Mouse (Mus musculus): ENCODE measurements around the gene Ngp. TPM values are rescaled to one million over a fixed set of nuclear protein-coding genes. Genes with fewer than 3 reads are reported as not detected.
"Not testable (repeated sequence)": the region's sequence is repeated elsewhere in the genome, so short reads cannot be mapped to it uniquely, and the experiment has no call there.

Gene Ngp
- polyA plus RNA-seq, 1 experiment from 2014 or later = 1.4 TPM

DNA sequence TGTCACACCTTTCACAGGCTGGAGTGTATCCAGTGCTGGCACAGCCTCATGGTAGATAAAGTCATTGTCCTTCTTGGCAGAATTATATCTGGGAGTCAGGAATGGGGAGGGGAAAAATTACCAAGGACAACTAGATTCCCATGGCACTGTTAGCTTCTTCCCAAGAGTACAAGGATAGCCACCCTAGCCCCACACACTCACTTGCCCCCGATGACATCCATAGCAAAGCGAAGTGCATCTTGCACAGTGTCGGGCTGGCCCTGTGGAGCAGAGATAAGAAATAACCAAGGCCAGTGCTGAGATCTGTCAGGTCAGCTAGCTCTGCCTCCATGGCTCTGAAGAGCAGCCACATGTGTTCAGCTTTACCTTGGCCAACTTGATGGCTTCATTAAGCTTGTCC, 28.7 kb upstream of the Ngp start:
- Histone ChIP-seq H3K36me3 (replicated peaks; ENCODE audit: control insufficient read depth, insufficient read depth) (peaks cover 99% of the 10 kb centered on the region), H3K9ac (no peak overlapping the region), H3K9me3 (ENCODE audit: control insufficient read depth, low read length) (no peaks in the 10 kb centered on the region), H3K27me3 (ENCODE audit: control insufficient read depth, insufficient read depth, low read length) (no peaks in the 10 kb centered on the region), H3K27ac (no peak overlapping the region), H3K4me2 (replicated peaks) (no peak overlapping the region), H3K4me3 (replicated peaks; ENCODE audit: low read length) (no peak overlapping the region), H3K4me1 (replicated peaks; ENCODE audit: control insufficient read depth, insufficient read depth, low read length) (no peaks in the 10 kb centered on the region)
- ATAC-seq (ENCODE audit: low FRiP score) (no peak), DNase-seq (ENCODE audit: low spot score) (no peak)
- WGBS = 93% methylated on average over 3 of the region's 3 CpGs

DNA sequence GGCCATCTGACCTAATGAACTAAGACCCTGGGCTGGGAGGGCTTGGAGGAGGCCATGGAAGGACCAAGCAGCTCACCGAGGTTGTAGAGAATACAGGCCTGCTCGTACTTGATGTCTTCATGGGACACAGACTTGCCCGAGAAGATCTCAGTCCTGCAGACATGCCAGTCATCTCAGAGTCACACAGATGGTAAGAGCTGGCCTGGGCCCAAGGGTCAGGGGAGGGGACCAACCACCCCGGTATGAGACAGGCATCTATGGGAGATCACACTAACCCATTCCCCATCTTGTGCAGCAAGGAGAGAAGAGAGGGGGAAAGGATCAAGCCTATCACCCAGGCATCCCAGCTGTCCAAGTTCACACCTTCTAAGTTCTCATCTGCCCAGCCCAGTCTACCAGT, 26.3 kb upstream of the Ngp start:
- no peak overlapping the region for H3K4me3 ChIP-seq (replicated peaks; ENCODE audit: low read length)
- DNase-seq (ENCODE audit: low spot score) (no peak), ATAC-seq (ENCODE audit: low FRiP score) (no peak)
- H3K4me1 ChIP-seq (replicated peaks; ENCODE audit: control insufficient read depth, insufficient read depth, low read length) = no peaks in the 10 kb centered on the region
- peaks cover 89% of the 10 kb centered on the region for H3K36me3 ChIP-seq (replicated peaks; ENCODE audit: control insufficient read depth, insufficient read depth)
- WGBS = 89% methylated on average over 4 of the region's 4 CpGs
- H3K9ac ChIP-seq = no peak overlapping the region
- no peaks in the 10 kb centered on the region for H3K9me3 ChIP-seq (ENCODE audit: control insufficient read depth, low read length)
- H3K4me2 ChIP-seq (replicated peaks) = no peak overlapping the region
- H3K27ac ChIP-seq = no peak overlapping the region
- H3K27me3 ChIP-seq (ENCODE audit: control insufficient read depth, insufficient read depth, low read length) = no peaks in the 10 kb centered on the region

DNA sequence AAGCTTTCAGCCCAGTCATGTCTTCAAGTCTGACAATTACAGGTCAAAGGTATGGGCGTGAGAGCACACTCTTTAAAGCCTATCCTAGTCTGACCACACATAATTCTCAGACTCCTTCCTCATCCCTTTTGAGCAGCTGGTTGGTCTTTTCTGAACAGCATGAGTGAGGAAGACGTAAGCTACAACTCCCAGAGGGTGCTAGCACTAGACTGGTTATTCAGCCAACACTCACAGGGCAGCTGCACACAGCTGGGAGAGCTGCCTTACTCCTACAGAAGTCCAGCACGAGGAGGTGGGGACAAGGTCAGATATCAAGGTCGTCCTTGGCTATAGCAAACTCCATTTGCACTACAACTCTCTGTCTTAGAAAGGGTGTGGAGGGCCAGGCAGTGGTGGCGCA, 18.9 kb upstream of the Ngp start:
- WGBS = 92% methylated on average over 5 of the region's 5 CpGs
- ATAC-seq (ENCODE audit: low FRiP score) = no peak
- peaks cover 39% of the 10 kb centered on the region for H3K36me3 ChIP-seq (replicated peaks; ENCODE audit: control insufficient read depth, insufficient read depth)

DNA sequence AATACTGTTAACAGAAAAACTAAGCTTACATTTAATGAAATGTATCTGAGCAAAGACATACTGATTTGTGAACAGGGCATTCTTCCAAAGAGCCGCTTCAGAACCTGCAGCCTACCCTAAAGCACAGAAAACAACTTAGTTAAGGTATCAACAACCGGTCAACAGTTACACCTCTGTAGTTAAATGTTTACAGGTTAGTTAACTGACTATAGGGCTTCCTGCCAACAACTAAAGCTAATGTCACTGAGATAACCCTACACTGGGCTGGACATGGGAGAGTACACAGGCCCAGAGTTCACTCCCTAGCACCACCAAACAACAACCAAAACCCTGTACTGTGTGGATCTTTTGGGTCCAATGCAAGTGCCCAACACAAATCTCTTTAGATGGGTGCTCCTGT, 16.8 kb upstream of the Ngp start:
- Histone ChIP-seq H3K4me2 (replicated peaks) (no peak overlapping the region), H3K27ac (no peak overlapping the region), H3K4me1 (replicated peaks; ENCODE audit: control insufficient read depth, insufficient read depth, low read length) (peaks cover 16% of the 10 kb centered on the region), H3K4me3 (replicated peaks; ENCODE audit: low read length) (no peak overlapping the region), H3K9ac (no peak overlapping the region), H3K36me3 (replicated peaks; ENCODE audit: control insufficient read depth, insufficient read depth) (peaks cover 22% of the 10 kb centered on the region; the same call in 1 of the 2 replicates), H3K9me3 (ENCODE audit: control insufficient read depth, low read length) (no peaks in the 10 kb centered on the region), H3K27me3 (ENCODE audit: control insufficient read depth, insufficient read depth, low read length) (no peaks in the 10 kb centered on the region)
- ATAC-seq (ENCODE audit: low FRiP score) (no peak), DNase-seq (ENCODE audit: low spot score) (no peak)
- 100% methylated on average over 2 of the region's 2 CpGs for WGBS

More for the DNA sequence above, 18.9 kb upstream of the Ngp start:
- Histone ChIP-seq H3K4me2 (replicated peaks) (no peak overlapping the region), H3K4me1 (replicated peaks; ENCODE audit: control insufficient read depth, insufficient read depth, low read length) (peaks cover under 1% of the 10 kb centered on the region), H3K27me3 (ENCODE audit: control insufficient read depth, insufficient read depth, low read length) (no peaks in the 10 kb centered on the region), H3K9ac (no peak overlapping the region), H3K9me3 (ENCODE audit: control insufficient read depth, low read length) (no peaks in the 10 kb centered on the region), H3K4me3 (replicated peaks; ENCODE audit: low read length) (no peak overlapping the region), H3K27ac (no peak overlapping the region)
- no peak for DNase-seq (ENCODE audit: low spot score)

DNA sequence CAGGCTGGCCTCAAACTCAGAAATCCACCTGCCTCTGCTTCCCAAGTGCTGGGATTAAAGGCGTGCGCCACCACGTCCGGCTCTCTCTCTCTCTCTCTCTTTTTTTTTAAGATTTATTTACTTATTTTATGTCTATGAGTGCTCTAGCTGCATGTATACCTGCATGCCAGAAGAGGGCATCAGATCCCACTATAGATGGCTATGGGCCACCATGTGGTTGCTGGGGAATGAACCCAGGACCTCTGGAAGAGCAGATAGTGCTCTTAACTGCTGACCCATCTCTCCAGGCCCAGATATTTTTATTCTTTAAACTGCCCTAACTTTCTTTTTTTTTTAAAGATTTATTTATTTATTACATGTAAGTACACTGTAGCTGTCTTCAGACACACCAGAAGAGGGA, 16.3 kb upstream of the Ngp start:
- H3K4me2 ChIP-seq (replicated peaks); H3K4me3 ChIP-seq (replicated peaks; ENCODE audit: low read length); H3K27me3 ChIP-seq (ENCODE audit: control insufficient read depth, insufficient read depth, low read length); ATAC-seq (ENCODE audit: low FRiP score); DNase-seq (ENCODE audit: low spot score); H3K9me3 ChIP-seq (ENCODE audit: control insufficient read depth, low read length); H3K9ac ChIP-seq; H3K27ac ChIP-seq: not testable (repeated sequence)
- 90% methylated on average over 4 of the region's 4 CpGs for WGBS
- H3K4me1 ChIP-seq (replicated peaks; ENCODE audit: control insufficient read depth, insufficient read depth, low read length) = peaks cover 16% of the 10 kb centered on the region
- H3K36me3 ChIP-seq (replicated peaks; ENCODE audit: control insufficient read depth, insufficient read depth) = peaks cover 22% of the 10 kb centered on the region; the same call in 1 of the 2 replicates

DNA sequence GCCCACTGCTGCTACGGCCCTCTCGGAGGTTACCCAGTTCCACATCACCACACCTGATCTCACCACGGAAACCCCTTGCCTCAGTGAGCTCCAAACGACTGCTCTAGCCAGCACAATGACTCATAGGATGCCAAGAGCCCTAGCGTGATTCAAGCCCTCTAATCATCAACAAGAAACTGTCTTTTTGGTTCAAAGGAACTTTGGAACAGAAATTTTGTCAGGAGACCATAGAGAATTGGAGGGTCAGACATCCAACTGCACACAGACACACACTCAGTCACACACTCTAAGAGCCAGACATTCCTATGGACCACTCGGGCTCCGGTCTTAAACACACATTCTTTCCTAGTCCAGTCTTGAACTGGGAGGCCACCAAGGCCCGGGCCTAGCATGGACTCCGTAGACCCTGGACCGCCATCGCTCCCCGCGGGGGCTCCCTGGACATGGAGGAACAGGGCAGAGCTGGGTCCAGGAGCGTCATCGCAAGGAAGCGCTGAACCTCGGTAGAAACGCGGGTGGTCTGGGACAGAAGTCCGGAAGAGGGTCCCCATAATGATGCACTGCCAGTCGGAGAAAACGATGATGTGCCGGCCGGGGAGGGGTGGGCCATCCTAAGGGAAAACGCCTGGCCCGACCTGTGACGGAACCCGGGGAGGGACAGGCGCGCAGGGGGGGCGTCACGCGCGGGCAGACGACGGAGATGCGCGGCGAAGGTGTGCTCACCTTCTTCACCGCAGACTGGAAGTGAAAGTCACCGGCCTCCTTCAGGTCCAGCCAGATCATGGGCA, 12.0 kb upstream of the Ngp start:
- WGBS = 1% methylated on average over 40 of the region's 41 CpGs
- peak overlapping the region; percentile 89 for H3K9ac ChIP-seq
- no peaks in the 10 kb centered on the region for H3K27me3 ChIP-seq (ENCODE audit: control insufficient read depth, insufficient read depth, low read length)
- H3K9me3 ChIP-seq (ENCODE audit: control insufficient read depth, low read length) = no peaks in the 10 kb centered on the region
- peaks cover 16% of the 10 kb centered on the region for H3K4me1 ChIP-seq (replicated peaks; ENCODE audit: control insufficient read depth, insufficient read depth, low read length)
- ATAC-seq (ENCODE audit: low FRiP score) (peak; percentile 58), DNase-seq (ENCODE audit: low spot score) (peak; percentile 29)
- peak overlapping the region; percentile 88 for H3K27ac ChIP-seq
- 0 out of 2 replicates have a peak, but pooled peaks cover 8% of the 10 kb centered on the region for H3K36me3 ChIP-seq (replicated peaks; ENCODE audit: control insufficient read depth, insufficient read depth)
- peak overlapping the region; percentile 80 for H3K4me3 ChIP-seq (replicated peaks; ENCODE audit: low read length)
- peak overlapping the region; percentile 89 for H3K4me2 ChIP-seq (replicated peaks)

DNA sequence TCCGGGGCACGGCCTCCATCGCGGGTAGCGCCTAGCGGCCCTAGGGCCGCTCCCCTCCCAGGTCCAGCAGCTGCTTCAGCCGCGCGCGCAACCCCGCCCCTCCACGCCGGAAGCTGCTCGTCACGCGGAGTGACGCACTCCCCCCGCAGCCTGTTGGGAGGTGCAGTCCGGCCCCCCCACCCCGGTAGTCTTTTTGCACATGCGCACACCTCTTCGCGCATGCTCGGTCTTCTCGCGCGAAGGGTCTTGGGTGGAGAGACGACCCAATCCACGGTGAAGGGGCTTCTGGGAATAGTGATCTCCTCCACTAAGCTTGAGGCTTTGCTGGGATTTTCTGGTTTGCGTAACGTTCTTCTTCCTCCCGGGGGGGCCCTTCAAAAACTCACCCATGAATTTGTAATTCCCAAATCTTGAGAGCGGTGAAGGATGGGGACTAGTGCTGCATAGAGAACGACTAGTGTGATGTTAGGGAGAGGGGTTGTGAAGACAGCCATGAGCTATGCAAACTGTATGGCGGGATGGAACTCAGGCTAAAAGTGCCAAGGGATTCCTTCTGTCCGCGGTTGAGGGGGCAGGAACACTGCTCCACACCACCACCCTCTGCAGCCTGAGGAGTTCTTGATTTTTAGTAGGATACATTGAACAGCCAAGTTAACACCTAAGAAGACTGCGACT, 11.3 kb upstream of the Ngp start, which contains the start of gene Ptpn23:
Gene Ptpn23, minus strand, starts transcription at position 115 of the 675 bp plus-strand sequence.
- DNase-seq (ENCODE audit: low spot score) = peak; percentile 98
- Histone ChIP-seq H3K36me3 (replicated peaks; ENCODE audit: control insufficient read depth, insufficient read depth) (0 out of 2 replicates have a peak, but pooled peaks cover 8% of the 10 kb centered on the region), H3K27ac (peak within 1 kb of the TSS; percentile 88), H3K27me3 (ENCODE audit: control insufficient read depth, insufficient read depth, low read length) (no peaks in the 10 kb centered on the region), H3K9me3 (ENCODE audit: control insufficient read depth, low read length) (no peaks in the 10 kb centered on the region), H3K4me1 (replicated peaks; ENCODE audit: control insufficient read depth, insufficient read depth, low read length) (peaks cover 16% of the 10 kb centered on the region), H3K9ac (peak within 1 kb of the TSS; percentile 89), H3K4me3 (replicated peaks; ENCODE audit: low read length) (peak within 1 kb of the TSS; percentile 80), H3K4me2 (replicated peaks) (peak within 1 kb of the TSS; percentile 89)
- ATAC-seq (ENCODE audit: low FRiP score) = peak; percentile 95
- WGBS = under 1% methylated on average over 39 of the region's 39 CpGs

DNA sequence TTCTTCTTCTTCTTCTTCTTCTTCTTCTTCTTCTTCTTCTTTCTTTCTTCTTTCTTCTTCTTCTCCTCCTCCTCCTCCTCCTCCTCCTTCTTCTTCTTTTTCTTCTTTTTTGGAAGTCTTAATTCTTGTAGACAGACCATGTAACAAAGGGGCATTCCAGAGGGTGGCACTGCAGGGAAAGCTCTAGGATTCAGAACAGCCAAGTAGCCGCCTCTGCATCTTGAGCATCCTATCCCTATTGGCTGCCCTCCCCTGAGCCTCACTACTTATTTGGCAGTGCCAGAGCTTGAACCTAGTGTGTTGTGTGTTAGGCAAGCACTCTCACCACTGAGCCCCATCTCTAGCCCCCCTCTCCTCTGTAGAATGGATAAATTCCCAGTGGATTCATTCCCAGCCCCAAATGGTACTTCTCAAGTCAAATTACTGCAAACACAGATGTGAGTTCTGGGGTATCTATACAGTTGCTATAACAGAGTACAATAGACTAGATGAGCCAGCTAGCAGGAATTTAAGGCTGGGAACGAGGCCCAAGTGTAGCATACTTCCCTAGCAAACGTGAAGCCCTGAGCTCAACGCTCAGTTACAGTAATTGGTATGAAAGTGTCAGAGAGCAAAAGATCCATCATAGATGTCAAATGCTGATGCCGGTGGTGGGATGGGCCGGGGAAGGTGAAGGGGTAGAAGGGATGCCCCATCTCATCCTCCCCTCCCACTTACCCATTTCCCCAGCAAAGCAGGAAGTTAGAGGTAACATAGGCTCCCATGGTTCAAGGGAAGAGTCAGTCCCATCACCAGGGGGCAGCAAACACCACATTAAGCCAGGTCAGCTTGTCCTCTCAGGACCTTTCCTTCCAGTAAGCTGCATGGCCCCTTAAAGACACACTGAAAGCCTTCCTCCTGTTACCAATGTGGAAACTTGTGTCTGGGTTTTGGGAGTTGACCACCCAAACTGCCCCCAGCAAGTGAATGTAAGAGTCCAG, 8.3 kb upstream of the Ngp start:
- Histone ChIP-seq H3K36me3 (replicated peaks; ENCODE audit: control insufficient read depth, insufficient read depth) (no peaks in the 10 kb centered on the region), H3K9ac (no peak overlapping the region), H3K4me3 (replicated peaks; ENCODE audit: low read length) (no peak overlapping the region), H3K9me3 (ENCODE audit: control insufficient read depth, low read length) (no peaks in the 10 kb centered on the region), H3K27ac (no peak overlapping the region), H3K4me1 (replicated peaks; ENCODE audit: control insufficient read depth, insufficient read depth, low read length) (peaks cover 10% of the 10 kb centered on the region), H3K27me3 (ENCODE audit: control insufficient read depth, insufficient read depth, low read length) (no peaks in the 10 kb centered on the region), H3K4me2 (replicated peaks) (no peak overlapping the region)
- WGBS = 43% methylated on average over 6 of the region's 6 CpGs
- ATAC-seq (ENCODE audit: low FRiP score) (no peak), DNase-seq (ENCODE audit: low spot score) (peak; percentile 80)
